Mouse (Mus musculus): ENCODE measurements around the gene Cx3cl1.
A peak's percentile ranks its signal among the peaks of the same experiment; 100 is the strongest.

Cx3cl1 gene

DNA sequence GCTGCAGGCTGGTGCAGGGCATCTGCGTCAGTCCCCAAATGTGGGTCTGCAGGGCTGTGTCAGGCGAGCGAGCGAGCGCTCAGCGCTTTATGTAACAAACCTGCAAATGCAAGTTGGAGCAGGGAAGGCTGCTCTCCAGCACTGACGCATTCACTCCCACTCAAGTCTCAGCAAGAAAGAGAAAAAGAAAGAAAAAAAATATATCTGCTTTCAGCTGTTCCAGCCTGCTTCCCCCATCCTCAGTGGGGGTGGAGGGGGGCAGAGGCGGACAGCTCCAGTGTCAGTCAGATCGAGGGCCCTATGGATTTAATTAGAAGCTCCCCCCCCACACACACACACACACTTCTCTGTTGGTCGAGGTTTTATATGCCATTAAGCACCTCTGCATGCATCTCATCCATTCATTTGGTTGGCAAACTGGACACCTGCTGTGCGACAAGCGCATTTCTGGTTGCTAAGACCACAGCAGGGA lies 1.9 kb downstream of the Cx3cl1 start:
- DNase-seq (ENCODE audit: low spot score) = no peak

DNA sequence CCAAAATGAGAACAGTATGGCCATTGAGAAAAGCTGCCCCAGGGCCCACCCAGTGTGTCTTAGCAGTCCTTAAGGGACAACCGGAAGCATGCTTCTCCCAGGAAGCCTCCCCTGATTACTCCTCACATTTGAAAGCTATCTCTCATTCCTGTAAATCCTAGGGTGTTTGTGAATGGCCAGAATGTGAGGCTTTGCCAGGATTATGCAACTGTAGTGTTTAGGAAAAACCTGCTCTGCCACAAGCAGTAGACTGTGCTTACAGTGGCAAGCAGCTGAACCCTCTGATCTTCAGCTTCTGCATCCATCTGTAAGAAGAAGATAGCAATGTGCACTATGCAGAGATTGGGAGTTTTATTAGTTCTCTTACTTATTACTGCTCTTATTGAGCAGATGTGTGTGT lies 2.8 kb downstream of the Cx3cl1 start:
- no peak for DNase-seq (ENCODE audit: low spot score)

DNA sequence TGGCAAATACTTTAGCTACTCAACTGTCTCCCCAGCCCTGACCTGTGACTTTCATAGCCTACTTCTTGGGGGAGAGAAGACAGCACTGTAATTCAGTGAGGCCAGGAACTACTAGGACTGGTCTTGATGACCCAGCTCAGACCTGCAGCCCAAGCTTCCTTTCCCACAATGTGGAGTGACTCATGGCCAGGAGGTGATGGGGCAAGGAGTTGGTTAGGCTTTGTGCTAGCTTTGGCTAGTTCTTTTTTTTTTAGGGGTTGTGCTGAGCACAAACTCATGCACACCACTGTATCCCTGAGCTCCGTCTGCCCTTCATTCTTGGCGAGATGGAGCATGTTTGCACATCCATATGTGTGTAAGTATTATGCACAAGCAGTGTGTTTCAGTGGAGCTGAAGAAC lies 4.5 kb downstream of the Cx3cl1 start:
- no peak for DNase-seq (ENCODE audit: low spot score)

DNA sequence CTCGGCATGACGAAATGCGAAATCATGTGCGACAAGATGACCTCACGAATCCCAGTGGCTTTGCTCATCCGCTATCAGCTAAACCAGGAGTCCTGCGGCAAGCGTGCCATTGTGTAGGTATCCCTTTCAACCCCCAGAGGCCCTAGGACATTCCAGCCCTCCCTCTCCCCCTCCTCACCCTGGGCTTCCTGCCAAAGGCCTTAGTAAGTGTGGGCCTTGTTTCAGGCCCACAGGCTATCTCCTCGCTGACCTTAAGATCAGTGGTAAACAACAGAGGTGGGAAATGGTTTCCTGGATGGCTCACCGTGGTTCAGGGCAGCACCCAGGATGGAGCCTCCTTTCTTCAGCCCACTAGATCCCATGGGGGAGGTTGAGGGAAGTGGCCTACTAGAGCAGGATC lies 6.2 kb downstream of the Cx3cl1 start:
- no peak for DNase-seq (ENCODE audit: low spot score)

DNA sequence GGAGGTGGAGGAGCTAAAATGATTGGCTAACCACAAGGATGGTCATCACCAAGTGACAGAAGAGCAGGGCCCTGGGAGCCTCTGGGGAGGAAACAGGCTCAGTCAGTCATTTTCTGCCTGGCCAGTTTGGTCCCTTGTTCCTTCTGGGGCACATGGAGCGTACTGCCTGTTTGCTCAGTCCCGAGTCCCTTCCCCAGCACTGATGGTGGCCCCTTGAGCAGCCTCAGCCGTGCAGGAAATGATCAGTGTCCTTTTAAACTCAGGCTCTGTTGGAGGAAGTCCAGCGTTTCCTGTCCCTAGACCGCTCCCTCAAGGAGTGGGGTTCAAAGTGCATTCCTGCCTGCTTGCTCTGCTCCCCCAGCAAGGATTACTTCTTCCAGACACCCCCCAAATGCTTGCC lies 6.7 kb downstream of the Cx3cl1 start:
- DNase-seq (ENCODE audit: low spot score) = no peak

DNA sequence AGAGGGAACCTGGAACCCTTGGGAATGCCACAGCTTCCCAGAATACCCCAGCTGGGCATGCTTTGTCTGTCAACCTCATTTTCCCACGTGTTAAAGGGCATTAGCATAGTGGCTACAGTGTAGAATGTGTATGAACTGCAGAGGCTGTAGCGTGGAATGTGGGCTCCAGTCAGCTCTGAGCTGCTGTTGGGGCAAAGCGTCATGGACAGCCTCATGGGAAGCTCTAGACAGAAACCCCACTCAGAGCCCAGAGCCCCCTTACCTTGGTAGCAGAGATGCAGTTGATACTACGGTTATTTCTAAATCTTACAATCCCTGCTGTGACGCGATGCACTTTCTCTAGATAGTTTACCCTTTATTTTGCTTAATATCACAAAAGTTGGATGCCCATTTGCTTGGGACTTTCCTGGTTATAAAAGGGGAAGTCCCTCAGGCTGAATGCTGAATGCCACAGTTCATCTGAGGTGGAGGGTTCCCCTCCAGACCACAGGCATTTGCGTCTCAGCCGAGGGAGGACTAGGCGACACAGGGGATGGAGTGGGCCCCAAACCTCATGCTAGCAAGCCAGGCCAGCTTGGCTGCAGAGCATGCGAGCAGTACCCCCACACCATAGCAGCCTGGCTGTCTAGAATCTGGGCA lies 7.2 kb downstream of the Cx3cl1 start:
- no peak for DNase-seq (ENCODE audit: low spot score)

DNA sequence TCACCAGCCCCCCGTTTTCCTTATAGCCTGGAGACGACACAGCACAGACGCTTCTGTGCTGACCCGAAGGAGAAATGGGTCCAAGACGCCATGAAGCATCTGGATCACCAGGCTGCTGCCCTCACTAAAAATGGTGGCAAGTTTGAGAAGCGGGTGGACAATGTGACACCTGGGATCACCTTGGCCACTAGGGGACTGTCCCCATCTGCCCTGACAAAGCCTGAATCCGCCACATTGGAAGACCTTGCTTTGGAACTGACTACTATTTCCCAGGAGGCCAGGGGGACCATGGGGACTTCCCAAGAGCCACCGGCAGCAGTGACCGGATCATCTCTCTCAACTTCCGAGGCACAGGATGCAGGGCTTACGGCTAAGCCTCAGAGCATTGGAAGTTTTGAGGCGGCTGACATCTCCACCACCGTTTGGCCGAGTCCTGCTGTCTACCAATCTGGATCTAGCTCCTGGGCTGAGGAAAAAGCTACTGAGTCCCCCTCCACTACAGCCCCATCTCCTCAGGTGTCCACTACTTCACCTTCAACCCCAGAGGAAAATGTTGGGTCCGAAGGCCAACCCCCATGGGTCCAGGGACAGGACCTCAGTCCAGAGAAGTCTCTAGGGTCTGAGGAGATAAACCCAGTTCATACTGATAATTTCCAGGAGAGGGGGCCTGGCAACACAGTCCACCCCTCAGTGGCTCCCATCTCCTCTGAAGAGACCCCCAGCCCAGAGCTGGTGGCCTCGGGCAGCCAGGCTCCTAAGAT lies 7.9 kb downstream of the Cx3cl1 start:
- no peak for DNase-seq (ENCODE audit: low spot score)

DNA sequence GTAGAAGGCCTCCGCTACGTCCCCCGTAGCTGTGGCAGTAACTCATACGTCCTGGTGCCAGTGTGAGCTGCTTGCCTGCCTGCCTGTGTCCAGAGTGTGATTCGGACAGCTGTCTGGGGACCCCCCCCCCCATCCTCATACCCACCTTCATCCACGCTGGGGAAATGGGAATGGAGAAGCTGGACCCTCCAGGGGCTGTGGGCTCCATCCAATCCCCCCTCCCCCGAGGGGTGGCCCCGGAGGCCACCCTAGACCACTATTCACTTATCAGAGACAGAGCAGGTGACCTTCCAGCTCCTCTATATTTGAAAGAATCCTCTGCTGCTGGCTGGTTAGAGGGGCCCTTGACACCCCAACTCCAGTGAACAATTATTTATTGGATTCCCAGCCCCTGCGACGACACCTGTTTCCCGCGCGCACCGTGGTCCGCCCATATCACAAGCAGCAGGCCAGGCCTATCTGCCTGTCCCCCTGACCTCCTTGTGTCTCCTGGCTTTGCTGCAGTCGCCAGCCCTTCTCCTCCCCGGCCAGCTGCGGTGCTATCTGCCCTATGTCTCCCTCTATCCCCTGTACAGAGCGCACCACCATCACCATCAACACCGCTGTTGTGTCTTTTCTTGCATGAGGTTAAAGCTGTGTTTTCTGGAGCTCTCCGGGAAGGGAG lies 8.8 kb downstream of the Cx3cl1 start:
- DNase-seq (ENCODE audit: low spot score) = no peak

DNA sequence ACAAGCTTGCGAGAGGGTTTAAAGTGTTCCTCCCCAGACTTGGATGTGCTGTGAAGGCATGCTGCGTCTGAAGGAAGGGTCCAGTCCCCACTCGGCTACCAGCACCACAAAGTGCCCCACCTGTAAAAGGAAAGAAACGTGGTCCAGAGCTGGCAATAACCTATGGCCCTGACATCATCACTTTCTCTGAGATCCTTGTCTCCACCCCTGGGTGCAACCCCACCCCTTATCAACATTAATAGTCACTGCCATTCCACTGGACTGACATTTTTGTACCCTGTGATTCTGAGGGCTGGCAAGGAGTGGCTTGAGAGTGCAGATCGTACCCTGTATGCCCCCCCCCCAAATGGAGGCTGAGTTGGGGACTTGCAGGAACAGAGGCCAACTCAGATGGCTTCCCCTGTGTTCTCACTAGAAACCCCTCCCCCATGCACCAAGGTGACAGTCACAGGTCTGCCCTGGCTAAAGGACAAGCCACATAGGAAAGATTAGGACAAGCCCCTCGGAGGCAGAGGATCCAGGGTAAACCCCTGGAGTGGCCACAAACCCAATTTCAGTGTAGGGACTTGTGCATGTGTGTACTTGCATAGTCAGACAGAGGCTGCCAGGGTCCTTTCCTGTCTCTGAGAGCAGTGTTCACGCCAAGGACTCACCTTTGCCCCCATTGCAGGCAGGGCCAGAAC lies 9.5 kb downstream of the Cx3cl1 start:
- no peak for DNase-seq (ENCODE audit: low spot score)

DNA sequence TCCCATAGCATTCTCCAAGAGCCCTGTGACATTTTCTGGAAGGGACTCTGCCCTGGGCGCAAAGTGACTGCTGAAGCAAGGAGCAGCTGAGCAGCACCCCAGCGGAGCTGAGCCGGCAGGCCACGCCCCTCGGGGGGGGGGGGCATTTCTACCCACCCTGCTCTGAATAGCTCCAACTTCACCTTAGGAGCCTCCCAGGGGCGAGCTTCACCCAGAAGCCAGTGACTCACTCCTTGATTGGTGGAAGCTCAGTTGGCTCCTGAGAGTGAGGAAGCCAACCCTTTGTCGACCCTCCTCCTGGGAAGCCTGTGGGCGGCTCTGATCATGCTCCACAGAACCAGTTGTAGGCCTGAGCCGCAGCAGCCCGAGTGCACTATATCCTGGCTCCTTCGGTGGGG lies 10.0 kb downstream of the Cx3cl1 start:
- no peak for DNase-seq (ENCODE audit: low spot score)

DNA sequence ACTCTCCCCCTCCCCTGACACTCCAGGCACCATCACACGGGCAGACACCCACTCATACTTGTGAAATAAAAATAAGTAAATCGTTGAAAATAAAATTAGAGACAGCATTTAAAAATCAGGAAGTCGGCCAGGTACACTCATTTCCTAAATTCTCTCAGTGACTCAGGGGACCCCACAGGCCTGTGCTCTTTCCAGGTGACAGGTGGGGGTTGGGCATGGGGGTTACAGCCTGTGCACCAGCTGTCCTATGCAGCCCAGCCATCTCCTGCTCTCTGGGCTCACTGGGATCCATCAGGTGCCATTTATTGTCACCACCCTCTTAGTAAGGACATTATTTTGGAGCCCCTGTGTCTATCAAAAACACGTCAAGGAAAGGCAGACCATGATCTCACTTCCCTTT lies 12.1 kb downstream of the Cx3cl1 start:
- DNase-seq (ENCODE audit: low spot score) = no peak

DNA sequence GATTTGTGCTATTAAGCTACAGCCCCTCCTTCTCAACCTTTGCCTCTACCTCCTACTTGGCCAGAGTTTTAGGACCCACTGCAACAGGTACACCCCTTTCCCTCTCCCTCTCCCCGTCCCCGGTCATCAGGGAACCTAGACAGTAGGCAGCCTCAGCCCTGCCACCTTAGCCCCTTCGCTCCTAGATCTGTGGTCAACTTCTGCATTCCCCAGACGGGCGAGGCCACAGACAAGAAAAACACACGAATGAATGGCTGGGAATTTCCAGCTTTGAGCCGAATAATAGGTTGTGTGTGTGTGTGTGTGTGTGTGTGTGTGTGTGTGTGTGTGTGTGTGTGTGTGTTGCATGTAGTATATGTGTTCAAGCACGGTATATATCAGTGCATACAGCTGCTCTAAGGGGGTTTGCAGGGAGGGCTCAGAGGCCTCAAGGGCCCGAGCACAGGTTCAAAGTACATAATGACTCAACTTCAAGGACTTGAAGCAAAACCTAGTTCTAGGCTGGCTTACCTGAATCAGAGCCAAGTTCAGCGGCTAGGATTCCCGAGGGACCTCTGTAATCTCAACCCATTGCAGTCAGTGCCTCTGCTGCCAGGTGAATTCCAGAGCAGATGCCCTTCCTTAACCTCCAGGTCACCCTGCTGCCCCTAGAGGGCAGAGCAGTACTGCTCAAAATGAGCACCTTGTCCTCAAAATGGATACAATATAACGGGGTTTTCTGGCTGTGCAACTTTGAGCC lies 13.6 kb downstream of the Cx3cl1 start:
- DNase-seq (ENCODE audit: low spot score) = peak; percentile 45

DNA sequence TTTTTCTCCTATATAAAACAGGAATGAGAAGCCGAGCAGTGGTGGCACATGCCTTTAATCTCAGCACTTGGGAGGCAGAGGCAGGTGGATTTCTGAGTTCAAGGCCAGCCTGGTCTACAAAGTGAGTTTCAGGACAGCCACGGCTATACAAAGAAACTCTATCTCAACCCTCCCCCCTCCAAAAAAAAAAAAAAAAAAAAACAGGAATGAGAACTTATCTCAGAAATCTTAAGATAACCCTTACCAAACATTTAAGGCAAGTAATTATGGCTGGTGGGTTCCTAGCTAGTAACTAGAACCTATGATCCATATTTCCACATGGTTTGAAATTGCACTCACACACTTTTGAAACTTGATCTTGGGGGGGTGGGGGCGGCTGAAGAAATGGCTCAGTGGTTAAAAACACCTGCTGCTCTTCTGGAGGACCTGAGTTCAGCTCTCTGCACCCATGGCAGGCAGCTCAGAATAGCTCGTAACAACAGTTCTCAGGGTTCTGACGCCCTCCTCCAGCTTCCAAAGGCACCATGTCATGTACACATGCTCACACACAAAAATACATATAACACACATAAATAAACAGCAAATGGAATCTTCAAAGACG lies 14.3 kb downstream of the Cx3cl1 start:
- DNase-seq (ENCODE audit: low spot score) = no peak

DNA sequence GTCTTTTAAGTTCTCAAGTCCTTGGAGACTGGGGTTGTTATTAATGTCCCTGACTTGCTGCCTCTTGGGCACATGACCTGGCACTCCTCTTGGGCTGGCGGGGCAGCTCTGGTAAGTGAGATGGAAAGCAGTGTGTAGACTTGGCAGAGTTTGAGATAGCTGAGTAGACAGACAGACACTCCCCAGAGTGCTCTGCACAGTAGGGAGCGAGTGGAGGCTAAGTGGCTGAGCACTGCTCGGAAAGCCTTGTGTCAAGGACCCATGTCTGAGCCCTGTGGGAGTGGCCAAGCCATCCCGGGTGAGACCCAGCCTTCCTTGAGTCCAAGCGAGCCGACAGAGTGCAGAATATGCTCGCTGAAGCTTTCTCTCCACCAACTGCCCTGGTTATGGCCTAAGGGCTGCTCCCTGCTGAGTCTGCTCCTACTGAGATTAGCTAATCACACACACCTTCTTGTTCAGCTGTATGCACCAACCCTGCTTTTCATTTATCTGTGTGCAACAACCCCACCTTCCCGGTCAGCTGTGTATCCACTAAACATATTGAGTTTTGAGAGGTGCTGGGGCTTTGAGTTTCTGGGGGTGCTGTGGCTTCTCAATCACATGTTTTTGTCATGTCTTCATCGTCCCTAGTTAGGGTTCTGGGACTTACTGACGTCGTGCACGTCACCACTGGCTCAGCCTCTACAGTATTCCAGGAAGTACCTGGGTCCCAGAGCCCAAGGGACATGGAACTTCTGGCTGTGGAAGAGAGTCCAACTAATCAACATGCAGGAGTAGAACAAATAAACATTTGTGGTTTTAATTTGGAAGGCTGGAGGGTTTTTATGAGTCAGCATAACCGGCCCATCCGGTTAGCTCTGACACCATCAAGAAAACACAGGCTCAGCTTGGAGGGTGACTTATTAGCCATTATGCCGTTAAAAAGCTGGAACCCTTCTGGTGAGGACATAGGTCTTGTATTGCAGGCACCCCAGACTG lies 16.0 kb downstream of the Cx3cl1 start:
- no peak for DNase-seq (ENCODE audit: low spot score)

DNA sequence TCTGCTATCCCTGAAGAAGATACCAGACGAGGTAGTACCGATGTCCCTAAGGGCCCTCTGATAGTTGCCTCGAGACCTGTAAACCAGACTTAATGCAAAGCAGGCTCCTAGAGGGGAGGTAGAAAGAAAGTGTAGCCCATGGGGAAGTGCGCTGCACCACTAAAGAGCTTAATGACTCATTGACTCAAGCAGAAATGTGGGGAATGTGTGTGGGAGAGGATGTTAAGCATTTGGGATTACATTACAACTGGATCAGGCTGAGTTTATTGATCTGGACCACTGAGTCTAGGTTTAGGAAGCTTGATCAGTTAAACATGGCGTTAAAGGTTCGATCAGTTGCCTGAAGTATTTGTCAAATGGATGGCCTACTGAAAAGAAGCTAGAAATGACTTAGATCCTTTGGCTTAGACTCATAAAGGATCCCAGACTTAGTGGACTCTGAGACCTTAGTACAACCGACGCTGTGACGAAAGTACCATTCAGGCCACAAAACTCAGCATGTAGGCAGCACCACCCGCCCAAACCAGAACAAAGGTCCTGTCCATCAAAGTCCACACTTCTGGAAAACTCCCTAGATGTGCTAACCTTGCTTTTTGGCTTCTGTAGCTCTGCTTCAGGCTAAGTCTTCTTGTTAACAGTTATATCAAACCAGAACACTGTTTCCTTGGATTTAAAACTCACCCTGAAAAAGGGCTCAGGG lies 17.6 kb downstream of the Cx3cl1 start:
- no peak for DNase-seq (ENCODE audit: low spot score)

DNA sequence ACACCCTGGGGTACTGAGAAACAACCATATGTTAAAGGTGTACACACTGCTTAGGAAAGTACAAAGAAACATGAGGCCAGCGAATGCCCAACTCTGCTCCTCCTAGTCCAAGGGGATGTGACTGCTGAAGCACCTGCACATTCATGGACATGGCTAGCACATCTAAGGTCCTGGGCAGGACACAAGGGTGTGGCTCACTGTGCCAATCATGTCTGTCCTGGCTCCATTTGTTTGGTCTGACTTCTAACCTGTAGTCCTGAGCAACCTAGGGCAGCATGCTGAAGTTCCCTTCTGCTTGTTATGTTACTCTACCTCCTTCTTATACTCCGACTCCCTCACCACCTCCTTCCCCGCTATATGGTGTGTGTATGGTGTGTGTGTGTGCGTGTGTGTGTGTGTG lies 22.6 kb downstream of the Cx3cl1 start:
- no peak for DNase-seq (ENCODE audit: low spot score)

DNA sequence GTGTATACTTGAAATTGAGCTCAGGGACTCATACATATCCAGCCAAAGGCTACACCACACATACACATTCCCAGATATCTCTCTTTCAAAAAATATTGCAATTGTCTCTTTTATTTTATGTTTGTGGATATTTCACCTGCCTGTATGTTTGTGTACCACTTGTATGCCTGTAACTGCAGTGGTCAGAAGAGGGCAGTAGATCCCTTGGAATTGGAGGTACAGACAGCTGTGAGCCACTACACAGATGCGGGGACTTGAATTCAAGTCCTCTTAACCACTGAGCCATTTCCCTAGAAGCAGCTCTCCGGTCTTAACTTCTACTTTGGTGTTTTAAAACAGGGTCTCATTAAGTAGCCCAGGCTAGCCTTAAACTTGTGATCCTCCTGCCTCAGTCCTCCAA lies 23.0 kb downstream of the Cx3cl1 start:
- no peak for DNase-seq (ENCODE audit: low spot score)

DNA sequence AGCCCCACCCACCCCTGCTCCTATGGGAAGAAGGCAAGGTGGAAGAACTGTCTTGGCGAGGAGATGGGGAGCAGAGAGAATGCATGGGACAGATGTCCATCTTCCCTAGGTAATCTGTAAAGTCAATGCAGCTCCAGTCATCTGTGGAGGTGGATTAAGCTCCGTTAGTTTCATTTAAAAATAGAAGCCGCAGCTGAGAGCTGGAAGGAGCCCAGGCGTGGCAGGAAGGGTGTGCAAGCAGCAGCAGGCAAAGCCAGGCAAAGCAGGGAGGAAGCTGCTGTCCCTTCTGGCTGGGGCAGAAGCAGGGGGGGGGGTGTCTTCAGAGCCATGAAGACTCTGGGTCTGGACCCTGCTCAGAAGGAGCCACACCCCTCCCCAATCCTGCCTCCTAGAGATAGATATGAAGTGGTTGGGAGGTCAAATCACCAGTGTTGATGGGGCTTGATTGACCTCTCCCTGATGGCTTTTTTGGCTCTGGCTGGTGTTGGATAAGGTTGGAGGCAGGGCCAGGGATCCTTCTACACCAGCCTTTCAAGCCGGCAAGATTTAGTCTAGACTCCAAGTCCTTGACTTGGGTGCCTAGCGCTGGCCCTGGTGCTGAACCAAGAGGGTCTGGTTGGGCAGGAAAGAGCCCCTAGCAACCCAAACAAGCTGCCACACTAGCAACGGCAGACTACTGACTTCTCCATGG lies 28.6 kb downstream of the Cx3cl1 start:
- peak; percentile 67 for DNase-seq (ENCODE audit: low spot score)
